Mouse (Mus musculus): ENCODE measurements at regions not wholly inside any gene's neighbourhood (a gene's known extent, or its start where the extent isn't known, plus 50 kb on each side); places are given as distances from the start of the nearest gene placed in this dataset.

GRCm38 (mm10) chr5:118365651-118366050, 120.6 kb downstream of the 2410131K14Rik start:
- Histone ChIP-seq H3K9ac (no peak overlapping the region), H3K9me3 (no peaks in the 10 kb centered on the region), H3K36me3 (no peaks in the 10 kb centered on the region), H3K27ac (no peak overlapping the region), H3K27me3 (no peaks in the 10 kb centered on the region), H3K4me1 (peaks cover 7% of the 10 kb centered on the region), H3K4me2 (no peak overlapping the region), H3K4me3 (no peak overlapping the region)
- no peak for ATAC-seq (ENCODE audit: insufficient number of reproducible peaks, insufficient read depth, low FRiP score, low TSS enrichment, low read depth)
- WGBS: 27% methylated on average over 5 of the region's 5 CpGs

GRCm38 (mm10) chr5:118367047-118367446, 122.0 kb downstream of the 2410131K14Rik start:
- 0 out of 2 replicates have a peak, but pooled peaks cover 6% of the 10 kb centered on the region for H3K4me1 ChIP-seq
- WGBS: 71% methylated on average over 11 of the region's 11 CpGs
- no peak overlapping the region for H3K27ac ChIP-seq
- no peak for ATAC-seq (ENCODE audit: insufficient number of reproducible peaks, insufficient read depth, low FRiP score, low TSS enrichment, low read depth)
- H3K9ac ChIP-seq: no peak overlapping the region
- H3K4me3 ChIP-seq: no peak overlapping the region
- H3K9me3 ChIP-seq: no peaks in the 10 kb centered on the region
- H3K27me3 ChIP-seq: peaks cover 4% of the 10 kb centered on the region; the same call in 1 of the 2 replicates
- H3K4me2 ChIP-seq: no peak overlapping the region
- H3K36me3 ChIP-seq: no peaks in the 10 kb centered on the region

- H3K4me2 ChIP-seq: peak overlapping the region; percentile 36
- WGBS: 4% methylated on average over 13 of the region's 13 CpGs
- no peak for ATAC-seq (ENCODE audit: insufficient number of reproducible peaks, insufficient read depth, low FRiP score, low TSS enrichment, low read depth)
- peaks cover 11% of the 10 kb centered on the region for H3K27me3 ChIP-seq
- peak overlapping the region; percentile 44; the same call in 1 of the 2 replicates for H3K27ac ChIP-seq
- no peaks in the 10 kb centered on the region for H3K9me3 ChIP-seq
- peaks cover 45% of the 10 kb centered on the region for H3K4me1 ChIP-seq
- no peak overlapping the region for H3K4me3 ChIP-seq
- H3K36me3 ChIP-seq: no peaks in the 10 kb centered on the region
- no peak overlapping the region for H3K9ac ChIP-seq
Observed at GRCm38 (mm10) chr5:118373581-118373981, 128.6 kb downstream of the 2410131K14Rik start.

GRCm38 (mm10) chr5:118374968-118375367, 129.9 kb downstream of the 2410131K14Rik start:
- Histone ChIP-seq H3K4me1 (peaks cover 57% of the 10 kb centered on the region), H3K36me3 (no peaks in the 10 kb centered on the region), H3K27me3 (peaks cover 11% of the 10 kb centered on the region), H3K9me3 (no peaks in the 10 kb centered on the region), H3K4me2 (no peak overlapping the region), H3K9ac (no peak overlapping the region), H3K27ac (no peak overlapping the region), H3K4me3 (no peak overlapping the region)
- ATAC-seq (ENCODE audit: insufficient number of reproducible peaks, insufficient read depth, low FRiP score, low TSS enrichment, low read depth): no peak
- WGBS: 44% methylated on average over 2 of the region's 2 CpGs

- H3K9me3 ChIP-seq: no peaks in the 10 kb centered on the region
- no peak overlapping the region for H3K4me2 ChIP-seq
- H3K4me1 ChIP-seq: peaks cover 63% of the 10 kb centered on the region
- no peak overlapping the region for H3K27ac ChIP-seq
- WGBS: 61% methylated on average over 5 of the region's 5 CpGs
- H3K4me3 ChIP-seq: no peak overlapping the region
- no peaks in the 10 kb centered on the region for H3K36me3 ChIP-seq
- peaks cover 11% of the 10 kb centered on the region for H3K27me3 ChIP-seq
- peak overlapping the region; percentile 27; the same call in 1 of the 2 replicates for H3K9ac ChIP-seq
- ATAC-seq (ENCODE audit: insufficient number of reproducible peaks, insufficient read depth, low FRiP score, low TSS enrichment, low read depth): no peak
Observed at GRCm38 (mm10) chr5:118375916-118376315, 130.9 kb downstream of the 2410131K14Rik start.

- Histone ChIP-seq H3K27me3 (peaks cover 11% of the 10 kb centered on the region), H3K36me3 (no peaks in the 10 kb centered on the region), H3K9ac (no peak overlapping the region), H3K4me2 (no peak overlapping the region), H3K27ac (no peak overlapping the region), H3K4me1 (peaks cover 67% of the 10 kb centered on the region), H3K9me3 (no peaks in the 10 kb centered on the region), H3K4me3 (no peak overlapping the region)
- 72% methylated on average over 5 of the region's 5 CpGs for WGBS
- no peak for ATAC-seq (ENCODE audit: insufficient number of reproducible peaks, insufficient read depth, low FRiP score, low TSS enrichment, low read depth)
Observed at GRCm38 (mm10) chr5:118376478-118376877, 131.5 kb downstream of the 2410131K14Rik start.

- Histone ChIP-seq H3K27me3 (peaks cover 4% of the 10 kb centered on the region; the same call in 1 of the 2 replicates), H3K36me3 (no peaks in the 10 kb centered on the region), H3K4me2 (no peak overlapping the region), H3K4me1 (peaks cover 72% of the 10 kb centered on the region), H3K9ac (no peak overlapping the region), H3K4me3 (no peak overlapping the region), H3K9me3 (no peaks in the 10 kb centered on the region), H3K27ac (no peak overlapping the region)
- no peak for ATAC-seq (ENCODE audit: insufficient number of reproducible peaks, insufficient read depth, low FRiP score, low TSS enrichment, low read depth)
- WGBS: 30% methylated on average over 8 of the region's 8 CpGs
Observed at GRCm38 (mm10) chr5:118377402-118377848, 132.4 kb downstream of the 2410131K14Rik start.

- 33% methylated on average over 24 of the region's 24 CpGs for WGBS
Observed at GRCm38 (mm10) chr5:118379245-118380051, 134.4 kb downstream of the 2410131K14Rik start.

GRCm38 (mm10) chr5:118380052-118380421, 135.0 kb downstream of the 2410131K14Rik start:
- Histone ChIP-seq H3K9ac (0 out of 2 replicates have a peak overlapping the region, but pooled peaks have one; percentile 67), H3K27me3 (no peaks in the 10 kb centered on the region), H3K4me3 (peak overlapping the region; percentile 50), H3K4me1 (peaks cover 52% of the 10 kb centered on the region), H3K4me2 (peak overlapping the region; percentile 86), H3K9me3 (no peaks in the 10 kb centered on the region), H3K27ac (peak overlapping the region; percentile 87), H3K36me3 (no peaks in the 10 kb centered on the region)
- ATAC-seq (ENCODE audit: insufficient number of reproducible peaks, insufficient read depth, low FRiP score, low TSS enrichment, low read depth): no peak
- WGBS: 24% methylated on average over 5 of the region's 5 CpGs

More at GRCm38 (mm10) chr5:118379245-118380051, 134.4 kb downstream of the 2410131K14Rik start:
- H3K4me3 ChIP-seq: no peak overlapping the region
- H3K27ac ChIP-seq: 0 out of 2 replicates have a peak overlapping the region, but pooled peaks have one; percentile 12
- no peaks in the 10 kb centered on the region for H3K9me3 ChIP-seq
- no peaks in the 10 kb centered on the region for H3K36me3 ChIP-seq
- no peaks in the 10 kb centered on the region for H3K27me3 ChIP-seq
- peaks cover 54% of the 10 kb centered on the region for H3K4me1 ChIP-seq
- H3K9ac ChIP-seq: peak overlapping the region; percentile 32; the same call in 1 of the 2 replicates
- no peak for ATAC-seq (ENCODE audit: insufficient number of reproducible peaks, insufficient read depth, low FRiP score, low TSS enrichment, low read depth)
- 0 out of 2 replicates have a peak overlapping the region, but pooled peaks have one; percentile 9 for H3K4me2 ChIP-seq

GRCm38 (mm10) chr5:118380422-118381293, 135.6 kb downstream of the 2410131K14Rik start:
- Histone ChIP-seq H3K9ac (peak overlapping the region; percentile 67), H3K36me3 (no peaks in the 10 kb centered on the region), H3K9me3 (no peaks in the 10 kb centered on the region), H3K4me2 (peak overlapping the region; percentile 86), H3K4me3 (peak overlapping the region; percentile 50), H3K27me3 (no peaks in the 10 kb centered on the region), H3K27ac (peak overlapping the region; percentile 87), H3K4me1 (peaks cover 48% of the 10 kb centered on the region)
- no peak for ATAC-seq (ENCODE audit: insufficient number of reproducible peaks, insufficient read depth, low FRiP score, low TSS enrichment, low read depth)
- WGBS: under 1% methylated on average over 45 of the region's 45 CpGs

GRCm38 (mm10) chr5:118381294-118381675, 136.3 kb downstream of the 2410131K14Rik start:
- H3K27ac ChIP-seq: peak overlapping the region; percentile 87
- peaks cover 43% of the 10 kb centered on the region for H3K4me1 ChIP-seq
- 1% methylated on average over 12 of the region's 12 CpGs for WGBS
- peak overlapping the region; percentile 86 for H3K4me2 ChIP-seq
- H3K36me3 ChIP-seq: no peaks in the 10 kb centered on the region
- H3K9me3 ChIP-seq: no peaks in the 10 kb centered on the region
- H3K27me3 ChIP-seq: no peaks in the 10 kb centered on the region
- peak overlapping the region; percentile 50 for H3K4me3 ChIP-seq
- H3K9ac ChIP-seq: peak overlapping the region; percentile 67
- peak; percentile 41; the same call in 1 of the 2 replicates for ATAC-seq (ENCODE audit: insufficient number of reproducible peaks, insufficient read depth, low FRiP score, low TSS enrichment, low read depth)

All from embryonic facial prominence, embryonic 13.5 days (tissue).